Mouse (Mus musculus) forebrain, embryonic 10.5 days (tissue): ENCODE data around the gene Gja5. TPM values are rescaled to one million over a fixed set of nuclear protein-coding genes. Genes with fewer than 3 reads are reported as not detected.

ENCODE experiments used
- DNase-seq: peaks from one replicate; pipeline ENCODE4 v3.0.0-alpha.2; 2017; ENCODE audit warnings: low spot score; ENCODE audit errors: extremely low spot score
- H3K27ac ChIP-seq: fragments of 300-500 bp; sonication (generic); 2 replicates; pipeline ENCODE4 v1.5.1; 2016; ENCODE audit warnings: mild to moderate bottlenecking
- H3K27me3 ChIP-seq: fragments of 300-500 bp; sonication (generic); 2 replicates; pipeline ENCODE4 v1.6.1; 2016; ENCODE audit warnings: mild to moderate bottlenecking; ENCODE audit not compliant: poor library complexity, severe bottlenecking
- H3K36me3 ChIP-seq: fragments of 300-500 bp; sonication (generic); replicated peaks from 2 replicates; pipeline ENCODE4 v1.6.1; 2016; ENCODE audit warnings: mild to moderate bottlenecking, moderate library complexity
- H3K4me1 ChIP-seq: fragments of 300-500 bp; sonication (generic); 2 replicates; pipeline ENCODE4 v1.6.1; 2016
- H3K4me3 ChIP-seq: fragments of 300-500 bp; sonication (generic); 2 replicates; pipeline ENCODE4 v1.5.1; 2016; ENCODE audit warnings: mild to moderate bottlenecking, moderate library complexity
- H3K9me3 ChIP-seq: fragments of 300-500 bp; sonication (generic); 2 replicates; pipeline ENCODE4 v1.6.1; 2016; ENCODE audit warnings: mild to moderate bottlenecking, moderate library complexity
- WGBS: fragments of 180-500 bp; shearing (Covaris S2); methylation state at CpG from one replicate; pipeline ENCODE4 v1.1.7; 2016; 5-methylcytosine and 5-hydroxymethylcytosine counted together
- polyA plus RNA-seq: library from polyadenylated mRNA; unstranded; fragments of >200 nt; fragmentation: Nextera tagmentation; extraction: Ambion mirVana; gene quantifications from 2 replicates; pipeline ENCODE4 v1.2.1, GENCODE M21; 2016

The Gja5 gene
- polyA plus RNA-seq: 4.5 and 5.7 TPM in 2 replicates

DNA sequence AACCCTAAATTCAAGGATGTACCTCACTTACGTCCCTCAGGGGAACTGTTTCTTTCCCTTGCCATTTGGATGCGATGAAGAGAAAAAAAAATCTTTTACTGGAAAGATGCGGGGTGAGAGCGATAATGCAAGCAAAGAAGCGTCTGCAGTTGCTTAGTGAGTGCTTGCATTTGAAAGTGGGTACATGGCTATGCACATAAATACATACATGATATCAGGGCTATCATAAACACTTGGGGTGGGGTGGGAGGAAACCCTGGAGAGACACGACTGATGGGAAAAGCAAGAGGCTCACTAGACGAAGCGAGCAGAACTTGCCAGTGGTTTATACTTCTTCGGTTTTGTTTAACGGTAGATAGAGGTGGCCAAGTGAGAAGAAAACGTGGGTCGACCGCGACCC is at the start of gene Gja5:
Gja5 (plus strand) TSS at position 301 of the 400 bp plus-strand sequence.
- peak within 1 kb of the TSS; percentile 99 for H3K4me3 ChIP-seq
- H3K27ac ChIP-seq: peak within 1 kb of the TSS; percentile 88
- no peaks in the 10 kb centered on the region; the same call in 1 of the 2 replicates for H3K36me3 ChIP-seq
- no peak for DNase-seq
- 19% methylated on average over 14 of the region's 14 CpGs for WGBS
- no peaks in the 10 kb centered on the region for H3K9me3 ChIP-seq
- peaks cover 19% of the 10 kb centered on the region for H3K27me3 ChIP-seq
- peaks cover 15% of the 10 kb centered on the region for H3K4me1 ChIP-seq

DNA sequence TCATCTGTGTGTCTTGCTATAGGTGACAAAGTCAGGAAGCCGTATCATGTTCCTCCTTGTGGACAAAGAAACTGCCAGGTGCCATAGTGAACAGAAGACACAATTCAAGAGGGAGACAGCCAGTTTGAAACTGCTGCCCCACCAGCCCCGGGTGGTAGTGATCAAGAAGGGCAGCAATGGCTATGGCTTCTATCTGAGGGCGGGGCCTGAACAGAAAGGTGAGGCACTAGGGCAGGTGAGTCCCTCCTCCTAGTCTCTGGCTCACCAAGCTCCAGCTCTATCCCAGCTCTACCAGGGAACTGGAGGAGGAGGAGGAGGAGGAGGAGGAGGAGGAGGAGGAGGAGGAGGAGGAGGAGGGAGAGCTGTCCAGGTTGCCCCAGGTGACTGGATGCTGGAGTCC is 48.7 kb upstream of the Gja5 start:
- Histone ChIP-seq H3K4me1 (no peaks in the 10 kb centered on the region), H3K36me3 (peaks cover 4% of the 10 kb centered on the region; the same call in 1 of the 2 replicates), H3K4me3 (no peak overlapping the region), H3K9me3 (no peaks in the 10 kb centered on the region), H3K27me3 (no peaks in the 10 kb centered on the region), H3K27ac (no peak overlapping the region)
- 77% methylated on average over 3 of the region's 3 CpGs for WGBS
- DNase-seq: no peak

DNA sequence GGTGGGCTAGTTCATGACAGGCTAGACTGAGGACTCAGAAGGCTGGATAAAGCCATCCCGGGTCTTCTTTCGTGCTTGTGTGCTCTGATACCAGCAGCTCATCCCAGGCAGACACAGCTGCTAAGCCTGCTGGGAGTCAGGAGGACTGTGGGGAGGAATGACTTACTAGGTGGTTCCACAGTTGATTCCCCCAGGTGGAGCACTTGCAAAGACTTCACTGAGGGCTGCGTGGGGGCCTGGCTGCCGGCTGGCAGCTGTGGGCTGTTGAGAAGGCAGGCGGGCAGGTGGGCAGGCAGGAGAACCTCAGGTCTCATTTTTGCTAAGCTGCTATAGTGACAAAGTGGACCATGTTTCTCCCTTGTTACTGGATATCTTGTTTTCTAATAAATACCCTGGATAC is 44.0 kb upstream of the Gja5 start:
- Histone ChIP-seq H3K9me3 (no peaks in the 10 kb centered on the region), H3K27me3 (no peaks in the 10 kb centered on the region), H3K4me3 (no peak overlapping the region), H3K27ac (no peak overlapping the region), H3K4me1 (no peaks in the 10 kb centered on the region), H3K36me3 (peaks cover 6% of the 10 kb centered on the region; the same call in 1 of the 2 replicates)
- WGBS: 93% methylated on average over 5 of the region's 5 CpGs
- DNase-seq: no peak

DNA sequence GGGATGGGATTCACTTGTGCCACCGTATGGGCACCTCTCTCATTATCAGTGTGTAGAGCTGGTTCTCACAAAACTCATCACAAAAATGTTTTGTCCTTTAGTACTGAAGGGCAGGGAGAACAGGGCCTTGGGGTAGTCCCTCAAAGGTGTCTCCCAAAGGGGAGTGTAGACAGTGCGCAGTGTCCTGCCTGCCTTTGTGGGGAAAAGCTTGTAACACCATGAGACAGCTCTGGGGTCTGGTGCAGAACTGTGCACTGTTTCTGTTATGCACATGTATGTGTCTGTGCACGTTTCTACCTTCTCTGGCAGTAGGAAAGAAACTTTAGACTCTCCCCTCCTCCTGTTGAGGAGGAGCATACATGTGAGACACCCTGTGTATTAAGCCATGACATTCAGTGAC is 36.6 kb upstream of the Gja5 start:
- Histone ChIP-seq H3K9me3 (no peaks in the 10 kb centered on the region), H3K27me3 (no peaks in the 10 kb centered on the region), H3K36me3 (peaks cover 55% of the 10 kb centered on the region), H3K27ac (no peak overlapping the region), H3K4me1 (no peaks in the 10 kb centered on the region), H3K4me3 (no peak overlapping the region)
- DNase-seq: no peak
- 90% methylated on average over 3 of the region's 3 CpGs for WGBS

DNA sequence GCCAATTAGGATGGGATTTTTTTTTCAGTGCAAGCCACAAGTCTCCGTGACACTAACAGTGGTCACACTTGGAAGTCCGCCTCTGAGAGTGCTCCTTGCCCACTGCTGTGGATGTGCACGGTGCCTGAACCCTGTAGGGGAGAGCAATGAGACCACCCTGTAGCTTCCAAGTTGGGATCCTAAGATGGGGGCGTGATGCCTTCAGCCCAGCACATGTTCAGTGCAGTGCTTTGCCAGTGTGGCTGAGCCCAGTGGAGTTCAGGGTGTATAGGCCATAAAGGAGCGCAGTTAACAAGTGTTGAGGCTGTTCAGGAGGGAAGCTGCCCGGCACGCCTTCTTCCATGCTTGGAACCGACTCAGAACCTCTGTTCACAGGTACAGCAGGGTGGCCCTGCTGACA is 35.9 kb upstream of the Gja5 start:
- 93% methylated on average over 8 of the region's 8 CpGs for WGBS
- Histone ChIP-seq H3K4me1 (no peaks in the 10 kb centered on the region), H3K27ac (no peak overlapping the region), H3K27me3 (no peaks in the 10 kb centered on the region), H3K9me3 (no peaks in the 10 kb centered on the region), H3K36me3 (peaks cover 62% of the 10 kb centered on the region), H3K4me3 (no peak overlapping the region)
- DNase-seq: no peak

DNA sequence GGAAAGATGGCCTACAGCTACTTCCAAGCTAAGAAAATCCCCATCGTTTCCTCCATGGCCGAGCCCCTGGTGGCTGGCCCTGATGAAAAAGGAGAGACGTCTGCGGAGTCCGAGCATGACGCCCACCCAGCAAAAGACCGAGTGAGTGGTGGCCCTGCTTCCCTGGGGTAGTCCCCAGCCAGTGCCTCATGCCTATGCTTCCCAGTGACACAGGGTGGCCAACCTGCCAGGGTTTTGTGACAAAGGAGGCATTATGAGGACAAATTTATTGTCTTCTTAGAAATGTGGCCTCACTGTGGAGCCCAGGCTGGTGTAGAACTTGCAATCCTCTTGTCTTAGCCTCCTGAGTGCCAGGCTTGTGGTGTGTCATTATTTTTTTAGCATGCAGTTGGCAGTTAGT is 35.4 kb upstream of the Gja5 start:
- Histone ChIP-seq H3K27ac (no peak overlapping the region), H3K4me3 (no peak overlapping the region), H3K36me3 (peaks cover 67% of the 10 kb centered on the region), H3K27me3 (no peaks in the 10 kb centered on the region), H3K4me1 (no peaks in the 10 kb centered on the region), H3K9me3 (no peaks in the 10 kb centered on the region)
- DNase-seq: no peak
- 90% methylated on average over 7 of the region's 7 CpGs for WGBS

DNA sequence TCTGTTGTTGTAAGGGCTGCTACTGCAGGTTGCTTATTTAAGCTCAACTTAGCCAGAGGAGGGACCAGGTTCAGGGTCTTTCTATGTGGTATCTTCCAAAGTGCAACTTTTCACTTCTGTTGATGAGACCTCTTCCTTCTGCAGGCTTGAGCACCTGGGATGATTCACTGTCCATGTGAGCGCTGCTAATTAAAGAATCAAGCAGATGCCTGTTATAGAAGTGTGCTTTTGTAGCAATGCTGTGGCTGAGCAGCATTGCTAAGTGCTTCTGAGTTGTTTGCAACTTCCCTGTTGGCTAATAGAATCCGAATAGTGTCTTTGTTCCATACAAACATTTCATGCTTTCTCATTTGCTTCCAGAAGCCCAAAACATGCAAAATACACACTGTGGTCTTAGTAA is 34.2 kb upstream of the Gja5 start:
- H3K36me3 ChIP-seq: peaks cover 79% of the 10 kb centered on the region
- H3K9me3 ChIP-seq: no peaks in the 10 kb centered on the region
- 94% methylated on average over 2 of the region's 2 CpGs for WGBS
- no peak for DNase-seq
- no peak overlapping the region for H3K4me3 ChIP-seq
- H3K27me3 ChIP-seq: no peaks in the 10 kb centered on the region
- H3K4me1 ChIP-seq: no peaks in the 10 kb centered on the region
- H3K27ac ChIP-seq: no peak overlapping the region

DNA sequence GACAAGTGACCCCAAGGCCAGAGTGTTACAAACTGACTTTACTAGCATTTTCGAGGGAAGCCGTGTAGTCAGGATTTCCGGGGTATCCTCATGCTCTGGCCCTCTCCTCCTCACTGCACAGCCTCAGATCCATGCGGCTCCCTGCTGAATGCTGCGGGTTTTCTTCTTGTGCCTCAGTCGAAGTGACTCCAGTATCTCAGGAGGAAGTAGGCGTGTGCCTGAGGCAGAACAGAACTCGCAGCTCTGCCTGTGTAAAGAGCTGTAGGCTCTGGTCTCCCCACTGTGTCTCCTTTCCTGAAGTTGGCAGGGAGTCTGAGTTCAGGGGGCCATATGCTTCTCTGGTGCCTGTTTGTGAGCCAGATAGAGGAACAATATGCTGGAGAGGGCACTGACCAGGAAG is 33.4 kb upstream of the Gja5 start:
- no peak for DNase-seq
- Histone ChIP-seq H3K27ac (no peak overlapping the region), H3K36me3 (peaks cover 84% of the 10 kb centered on the region), H3K4me1 (no peaks in the 10 kb centered on the region), H3K9me3 (no peaks in the 10 kb centered on the region), H3K4me3 (no peak overlapping the region), H3K27me3 (no peaks in the 10 kb centered on the region)
- WGBS: 89% methylated on average over 8 of the region's 8 CpGs

DNA sequence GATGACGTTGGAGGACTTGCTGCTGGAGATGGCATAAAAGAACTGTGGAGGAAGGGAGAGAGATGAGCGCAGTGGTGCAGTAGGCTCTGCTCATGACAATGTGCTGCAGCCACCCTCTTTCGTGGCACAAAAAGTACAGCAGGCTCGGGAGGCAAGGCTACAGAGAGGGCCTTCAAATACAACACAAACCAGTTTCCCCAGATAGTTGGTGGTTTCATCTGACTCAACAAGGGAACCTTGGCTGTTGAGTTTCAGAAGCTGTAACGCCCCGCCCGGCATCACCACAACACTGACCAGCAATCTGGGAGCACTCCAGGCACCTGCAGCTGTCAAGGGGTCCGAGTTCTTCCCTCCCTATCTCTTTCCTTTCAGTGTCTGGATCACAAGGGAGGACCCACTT is 32.0 kb upstream of the Gja5 start:
- peaks cover 91% of the 10 kb centered on the region for H3K36me3 ChIP-seq
- WGBS: 92% methylated on average over 8 of the region's 8 CpGs
- no peak overlapping the region for H3K27ac ChIP-seq
- H3K4me3 ChIP-seq: no peak overlapping the region
- no peaks in the 10 kb centered on the region for H3K9me3 ChIP-seq
- no peaks in the 10 kb centered on the region for H3K4me1 ChIP-seq
- no peak for DNase-seq
- H3K27me3 ChIP-seq: no peaks in the 10 kb centered on the region

DNA sequence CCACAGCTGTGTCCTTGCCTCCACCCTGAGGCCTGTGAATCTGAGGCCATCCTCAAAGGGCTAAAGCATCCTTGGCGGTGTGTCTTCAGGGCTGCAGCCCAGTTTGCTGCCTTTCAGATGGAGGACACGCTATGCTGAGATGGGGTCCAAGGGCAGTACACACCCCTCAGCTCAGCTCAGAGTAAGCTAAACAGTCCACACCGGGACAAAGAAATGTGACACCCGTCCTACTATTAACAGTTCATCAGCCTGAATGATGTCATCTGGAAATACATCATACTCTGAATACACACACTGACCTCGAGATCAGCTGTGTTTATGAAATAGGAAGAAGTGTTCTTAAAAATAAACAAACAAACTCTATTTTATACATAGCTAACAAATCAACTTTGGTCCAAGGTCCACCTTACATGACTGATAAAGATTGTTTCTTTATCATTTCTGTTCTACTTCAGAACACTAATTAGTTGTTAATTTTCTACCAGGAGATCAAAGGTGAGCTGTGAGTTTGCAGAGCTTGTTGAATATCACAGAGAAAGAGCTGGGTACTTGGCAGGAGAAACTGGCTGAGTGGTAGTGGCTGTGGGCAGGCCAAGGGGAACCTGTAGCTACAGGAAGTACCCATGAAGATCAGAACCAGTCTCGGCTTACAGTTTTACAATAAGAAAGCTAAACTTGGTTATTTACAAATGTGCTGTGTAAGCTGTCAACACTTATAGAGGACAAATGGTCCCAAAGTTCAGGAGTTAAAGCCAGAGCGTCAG is 29.5 kb upstream of the Gja5 start:
- no peak overlapping the region for H3K4me3 ChIP-seq
- no peak overlapping the region for H3K27ac ChIP-seq
- no peaks in the 10 kb centered on the region for H3K27me3 ChIP-seq
- WGBS: 89% methylated on average over 7 of the region's 7 CpGs
- peaks cover 86% of the 10 kb centered on the region for H3K36me3 ChIP-seq
- no peaks in the 10 kb centered on the region for H3K9me3 ChIP-seq
- DNase-seq: no peak
- no peaks in the 10 kb centered on the region for H3K4me1 ChIP-seq

DNA sequence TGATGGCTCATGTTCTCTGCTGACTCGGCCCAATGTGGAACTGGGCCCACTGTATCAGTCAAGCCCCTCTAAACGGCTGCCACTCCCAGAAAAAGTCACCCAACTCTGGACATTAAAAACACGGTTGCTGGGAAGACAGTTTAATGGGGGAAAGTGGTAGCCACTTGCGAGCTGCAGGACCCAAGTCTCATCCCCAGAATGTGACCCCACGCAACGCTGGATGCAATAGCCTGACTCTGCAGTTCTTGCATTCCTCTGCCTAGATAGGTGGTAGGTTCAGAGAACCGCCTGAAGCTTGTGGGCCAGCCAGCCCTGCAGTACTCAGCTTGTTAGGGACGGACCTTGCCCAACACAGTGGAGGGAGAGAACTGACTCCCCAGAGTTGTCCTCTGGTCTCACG is 25.0 kb upstream of the Gja5 start:
- DNase-seq: no peak
- H3K27me3 ChIP-seq: no peaks in the 10 kb centered on the region
- WGBS: 92% methylated on average over 9 of the region's 9 CpGs
- H3K4me1 ChIP-seq: no peaks in the 10 kb centered on the region
- no peaks in the 10 kb centered on the region for H3K9me3 ChIP-seq
- H3K36me3 ChIP-seq: peaks cover 83% of the 10 kb centered on the region
- no peak overlapping the region for H3K27ac ChIP-seq
- no peak overlapping the region for H3K4me3 ChIP-seq

DNA sequence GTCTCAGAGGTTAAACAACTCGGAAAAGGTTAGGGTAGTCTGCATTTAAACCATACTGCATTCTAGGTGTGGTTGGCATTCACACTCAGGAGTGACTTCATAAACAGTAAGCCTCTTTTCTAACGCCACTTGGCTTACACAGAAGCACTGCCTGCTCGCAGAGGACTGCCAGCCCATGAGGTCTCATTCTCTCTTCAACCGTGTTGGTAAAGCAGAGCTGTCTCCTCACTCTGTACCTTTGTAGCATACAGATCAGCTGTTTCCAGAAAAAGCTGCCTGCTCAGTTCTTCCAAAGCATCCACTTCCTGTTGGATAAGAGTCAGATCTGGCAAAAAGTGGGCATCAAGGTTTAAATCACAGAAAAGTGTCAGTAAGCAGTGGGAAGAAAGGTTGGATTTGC is 24.1 kb upstream of the Gja5 start:
- peaks cover 79% of the 10 kb centered on the region for H3K36me3 ChIP-seq
- 92% methylated on average over 4 of the region's 4 CpGs for WGBS
- DNase-seq: no peak

DNA sequence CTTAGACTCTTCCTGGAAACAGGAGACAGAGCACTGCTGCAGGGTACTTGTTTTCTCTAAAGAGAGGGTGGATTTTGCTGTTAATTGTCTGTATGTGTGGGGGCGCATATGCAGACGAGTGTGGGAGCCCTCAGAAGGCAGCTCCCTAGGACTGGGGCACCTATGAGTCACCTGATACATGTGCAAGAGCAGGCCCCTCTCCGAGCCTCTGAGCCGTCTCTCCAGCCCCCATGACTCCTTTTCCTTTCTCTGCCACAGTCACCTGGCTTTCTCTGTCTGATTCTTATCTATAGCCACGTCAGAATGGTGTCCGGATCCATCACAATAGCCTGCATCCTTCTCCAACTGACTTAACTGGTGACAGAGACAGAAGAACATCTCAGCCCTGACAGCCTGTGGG is 22.9 kb upstream of the Gja5 start:
- H3K9me3 ChIP-seq: no peaks in the 10 kb centered on the region
- no peak for DNase-seq
- H3K36me3 ChIP-seq: peaks cover 84% of the 10 kb centered on the region
- 91% methylated on average over 6 of the region's 6 CpGs for WGBS
- no peaks in the 10 kb centered on the region for H3K4me1 ChIP-seq
- no peak overlapping the region for H3K27ac ChIP-seq
- H3K4me3 ChIP-seq: no peak overlapping the region
- no peaks in the 10 kb centered on the region for H3K27me3 ChIP-seq

More for the DNA sequence above, 24.1 kb upstream of the Gja5 start:
- H3K4me1 ChIP-seq: no peaks in the 10 kb centered on the region
- H3K9me3 ChIP-seq: no peaks in the 10 kb centered on the region
- no peak overlapping the region for H3K4me3 ChIP-seq
- H3K27me3 ChIP-seq: no peaks in the 10 kb centered on the region
- H3K27ac ChIP-seq: no peak overlapping the region
